Mouse (Mus musculus) thymus, adult 2 months (tissue): ENCODE results near the gene Crp. TPM values are rescaled to one million over a fixed set of nuclear protein-coding genes. Genes with fewer than 3 reads are reported as not detected.

ENCODE experiments used
- DNase-seq: peaks from one replicate; pipeline ENCODE4 v3.0.0; 2021
- H3K27ac ChIP-seq: fragments of 200-500 bp; 2 replicates; pipeline ENCODE4 v1.5.1; 2012; ENCODE audit warnings: low read length, control low read depth; ENCODE audit not compliant: control insufficient read depth, insufficient read depth
- H3K27me3 ChIP-seq: fragments of 200-500 bp; 2 replicates; pipeline ENCODE4 v1.6.1; 2012; ENCODE audit warnings: mild to moderate bottlenecking, low read length, moderate library complexity, mixed read lengths; ENCODE audit not compliant: control insufficient read depth, insufficient read depth
- H3K36me3 ChIP-seq: fragments of 200-500 bp; 2 replicates; pipeline ENCODE4 v1.6.1; 2012; ENCODE audit warnings: mild to moderate bottlenecking, low read length, moderate library complexity; ENCODE audit not compliant: control insufficient read depth, insufficient read depth
- H3K4me1 ChIP-seq: fragments of 200-500 bp; replicated peaks from 2 replicates; pipeline ENCODE4 v1.6.1; 2012; ENCODE audit warnings: low read length; ENCODE audit not compliant: control insufficient read depth, insufficient read depth
- H3K4me3 ChIP-seq: fragments of 200-500 bp; 2 replicates; pipeline ENCODE4 v1.5.1; 2012; ENCODE audit warnings: mild to moderate bottlenecking, low read length, control low read depth, moderate library complexity; ENCODE audit not compliant: control insufficient read depth, insufficient read depth
- CTCF ChIP-seq: fragments of 200-500 bp; IDR thresholded peaks from 2 replicates; pipeline ENCODE4 v1.5.1; 2012; ENCODE audit warnings: mild to moderate bottlenecking, control low read depth, low read length, moderate library complexity, borderline replicate concordance; ENCODE audit not compliant: control insufficient read depth, poor library complexity, insufficient read depth; ENCODE audit errors: extremely low read depth
- POLR2A ChIP-seq: fragments of 200-500 bp; IDR thresholded peaks from 2 replicates; pipeline ENCODE4 v1.6.1; 2012; ENCODE audit warnings: mild to moderate bottlenecking, low read length, control low read depth, moderate library complexity; ENCODE audit not compliant: control insufficient read depth, poor library complexity, insufficient read depth; ENCODE audit errors: extremely low read depth
- WGBS: fragments of 180-500 bp; shearing (Covaris S2); methylation state at CpG from one replicate; pipeline ENCODE4 v1.1.7; 2018; 5-methylcytosine and 5-hydroxymethylcytosine counted together
- polyA plus RNA-seq: library from polyadenylated mRNA; depleted of rRNA; stranded (reverse); fragments of >200 nt; gene quantifications from 2 replicates; pipeline ENCODE4 v1.2.3, GENCODE M21; 2012

The Crp gene
- polyA plus RNA-seq, 1 experiment, result 1.6 TPM

DNA sequence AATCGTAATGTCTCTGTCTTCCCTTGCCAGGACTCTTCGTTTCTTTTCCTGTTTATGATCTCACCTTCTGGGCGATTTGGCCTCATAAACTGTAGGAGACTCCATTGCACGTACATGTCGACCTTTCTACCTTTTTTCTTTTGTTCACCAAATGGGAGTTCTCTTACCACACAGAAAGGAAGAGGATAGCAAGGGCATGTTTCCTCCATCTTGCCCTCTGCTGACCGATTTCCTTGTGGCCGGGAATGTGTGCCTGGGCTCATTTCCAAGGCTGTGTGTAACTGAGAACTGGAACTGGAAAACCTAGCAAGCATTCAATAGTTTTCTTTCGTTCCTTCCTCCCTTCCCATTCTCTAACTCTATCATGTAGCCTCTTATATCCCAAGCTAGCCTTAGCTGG, 38.2 kb upstream of the Crp start:
- DNase-seq, result no peak
- Histone ChIP-seq H3K27ac (no peak overlapping the region), H3K4me1 (no peaks in the 10 kb centered on the region), H3K36me3 (no peaks in the 10 kb centered on the region), H3K27me3 (no peaks in the 10 kb centered on the region), H3K4me3 (no peak overlapping the region)
- no peak for TF ChIP-seq CTCF
- no peak for TF ChIP-seq POLR2A
- WGBS, result 92% methylated on average over 8 of the region's 8 CpGs

DNA sequence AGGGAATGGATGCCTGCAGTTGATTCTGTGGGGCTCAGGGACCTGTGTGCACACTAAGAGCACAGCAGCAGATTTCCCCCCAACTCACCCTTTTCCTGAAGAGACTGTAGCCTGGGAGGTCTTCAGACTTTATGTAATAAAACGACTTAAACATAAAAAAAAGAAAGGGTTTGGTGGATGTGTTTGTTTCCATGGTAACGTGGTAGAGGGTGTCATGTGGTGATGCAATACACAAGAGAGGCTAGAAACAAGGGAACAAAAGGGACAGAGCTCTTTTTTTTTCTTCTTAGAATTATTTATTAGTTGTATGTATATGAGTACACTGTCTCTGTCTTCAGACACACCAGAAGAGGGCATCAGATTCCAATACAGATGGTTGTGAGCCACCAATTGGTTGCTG, 32.4 kb upstream of the Crp start:
- Histone ChIP-seq H3K36me3 (no peaks in the 10 kb centered on the region), H3K4me1 (no peaks in the 10 kb centered on the region), H3K27me3 (no peaks in the 10 kb centered on the region), H3K4me3 (no peak overlapping the region), H3K27ac (no peak overlapping the region)
- 63% methylated on average over 2 of the region's 2 CpGs for WGBS
- TF ChIP-seq POLR2A (no peak), CTCF (no peak)
- DNase-seq, result no peak

DNA sequence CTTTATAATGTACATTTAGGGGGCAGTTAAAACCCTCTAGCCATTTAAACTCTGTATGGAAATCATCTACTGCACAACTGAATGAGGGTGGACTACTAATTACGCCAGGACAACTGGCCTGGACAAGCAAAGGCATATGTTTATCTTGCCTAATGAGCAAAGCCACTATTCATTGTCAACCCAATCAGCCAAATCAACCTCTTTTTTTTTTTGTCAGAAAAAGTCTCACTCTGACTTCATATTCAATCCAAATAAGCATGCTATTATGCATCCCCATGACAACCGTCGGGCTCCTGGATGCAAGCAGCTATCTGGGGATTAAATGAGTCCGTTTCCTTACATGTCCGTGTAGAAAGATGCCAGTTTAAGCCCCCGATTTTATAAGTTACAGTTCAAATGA, 30.3 kb upstream of the Crp start:
- DNase-seq, result no peak
- whole genome bisulfite sequencing, result 91% methylated on average over 6 of the region's 6 CpGs
- Histone ChIP-seq H3K4me1 (no peaks in the 10 kb centered on the region), H3K27ac (no peak overlapping the region), H3K4me3 (no peak overlapping the region), H3K36me3 (no peaks in the 10 kb centered on the region), H3K27me3 (no peaks in the 10 kb centered on the region)
- TF ChIP-seq POLR2A, result no peak
- no peak for TF ChIP-seq CTCF

DNA sequence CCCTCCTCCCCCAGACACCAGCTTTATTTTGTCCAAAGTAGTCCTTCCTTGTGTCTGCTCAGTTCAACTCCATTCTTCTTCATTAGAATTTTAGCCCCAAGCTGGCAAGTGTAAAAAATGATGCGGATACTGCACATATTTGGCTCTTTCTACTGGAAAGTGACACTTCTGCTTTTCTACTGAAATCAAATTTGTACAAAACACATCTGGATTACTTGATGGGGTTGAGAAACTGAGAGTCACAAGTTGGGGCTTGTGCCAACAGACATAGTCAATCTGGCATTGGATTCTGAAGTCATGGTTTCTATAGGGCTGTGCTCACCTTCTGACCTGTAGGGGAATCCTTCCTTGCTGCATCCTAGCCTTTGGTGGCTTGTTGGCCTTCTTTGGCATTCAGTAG, 27.1 kb upstream of the Crp start:
- WGBS, result 74% methylated on average over 1 of the region's 1 CpGs
- DNase-seq, result no peak
- no peak overlapping the region for H3K27ac ChIP-seq
- no peaks in the 10 kb centered on the region for H3K27me3 ChIP-seq
- no peaks in the 10 kb centered on the region for H3K4me1 ChIP-seq
- no peak overlapping the region for H3K4me3 ChIP-seq
- TF ChIP-seq CTCF (no peak), POLR2A (no peak)
- H3K36me3 ChIP-seq, result no peaks in the 10 kb centered on the region

DNA sequence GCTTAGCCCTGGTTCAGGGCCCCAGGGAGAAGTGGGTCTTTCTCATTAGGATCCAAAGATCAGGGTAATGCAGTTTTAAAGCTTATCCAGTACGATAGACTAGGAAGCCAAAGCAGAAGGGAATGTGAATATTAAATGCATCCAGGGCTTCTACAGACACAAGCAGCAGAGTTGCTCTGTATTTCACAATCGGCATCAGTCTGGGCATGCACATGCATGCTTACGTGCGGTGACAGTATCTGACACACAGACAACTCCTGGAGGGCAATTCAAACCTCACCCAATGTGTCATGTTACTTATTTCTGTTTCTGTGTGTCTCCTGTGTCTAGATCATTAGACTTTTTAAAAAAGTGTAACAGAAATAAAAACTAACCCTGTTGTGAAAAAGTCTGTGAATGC, 17.1 kb upstream of the Crp start:
- H3K27me3 ChIP-seq, result no peaks in the 10 kb centered on the region
- DNase-seq, result no peak
- H3K4me3 ChIP-seq, result no peak overlapping the region
- WGBS, result 97% methylated on average over 4 of the region's 4 CpGs
- no peaks in the 10 kb centered on the region for H3K4me1 ChIP-seq
- H3K27ac ChIP-seq, result no peak overlapping the region
- TF ChIP-seq POLR2A, result no peak
- TF ChIP-seq CTCF, result no peak
- H3K36me3 ChIP-seq, result no peaks in the 10 kb centered on the region

DNA sequence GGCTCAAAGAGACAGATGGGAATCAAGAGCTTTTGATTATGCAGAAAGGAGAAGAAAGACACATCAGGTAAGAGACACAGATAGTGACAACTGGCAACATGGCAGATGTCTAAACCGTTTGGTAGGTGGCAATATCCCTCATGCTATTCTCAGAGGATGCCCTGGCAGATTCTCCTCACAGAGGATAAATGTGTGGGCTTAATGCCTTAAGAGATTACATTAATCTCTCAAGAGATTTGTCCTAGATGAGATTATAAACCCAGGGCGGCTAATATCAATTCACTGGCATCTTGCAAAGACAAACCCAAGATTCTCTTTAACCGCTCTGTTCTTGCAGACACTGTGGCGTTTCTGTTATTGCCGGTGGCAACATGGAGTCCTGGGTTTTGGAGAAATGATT, 14.3 kb upstream of the Crp start:
- no peak overlapping the region for H3K27ac ChIP-seq
- no peak for DNase-seq
- TF ChIP-seq CTCF, result no peak
- TF ChIP-seq POLR2A, result no peak
- H3K27me3 ChIP-seq, result no peaks in the 10 kb centered on the region
- WGBS, result 94% methylated on average over 5 of the region's 5 CpGs
- H3K36me3 ChIP-seq, result no peaks in the 10 kb centered on the region
- no peaks in the 10 kb centered on the region for H3K4me1 ChIP-seq
- H3K4me3 ChIP-seq, result no peak overlapping the region

DNA sequence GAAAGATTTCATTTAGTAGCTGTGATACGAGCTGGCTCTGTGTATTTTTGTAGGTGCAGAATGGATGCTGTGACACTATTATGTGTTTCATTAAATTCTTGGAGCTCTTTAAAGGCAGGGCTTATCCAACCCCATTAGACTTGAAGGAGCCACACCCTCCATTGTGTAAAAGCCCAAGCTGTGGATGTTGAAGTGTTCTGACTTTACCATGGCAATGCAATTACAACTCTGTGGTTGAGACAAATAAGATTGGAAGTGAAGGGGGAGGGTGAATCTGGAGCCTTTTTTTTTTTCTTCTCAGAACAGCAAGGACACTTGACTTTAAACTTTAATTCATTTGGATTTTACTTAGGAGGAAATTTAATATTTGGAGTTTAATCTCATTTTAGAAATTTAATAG, 13.9 kb upstream of the Crp start:
- DNase-seq, result no peak
- TF ChIP-seq POLR2A (no peak), CTCF (no peak)
- no peak overlapping the region for H3K27ac ChIP-seq
- 93% methylated on average over 1 of the region's 1 CpGs for WGBS
- no peaks in the 10 kb centered on the region for H3K4me1 ChIP-seq
- no peaks in the 10 kb centered on the region for H3K36me3 ChIP-seq
- H3K27me3 ChIP-seq, result no peaks in the 10 kb centered on the region
- no peak overlapping the region for H3K4me3 ChIP-seq

DNA sequence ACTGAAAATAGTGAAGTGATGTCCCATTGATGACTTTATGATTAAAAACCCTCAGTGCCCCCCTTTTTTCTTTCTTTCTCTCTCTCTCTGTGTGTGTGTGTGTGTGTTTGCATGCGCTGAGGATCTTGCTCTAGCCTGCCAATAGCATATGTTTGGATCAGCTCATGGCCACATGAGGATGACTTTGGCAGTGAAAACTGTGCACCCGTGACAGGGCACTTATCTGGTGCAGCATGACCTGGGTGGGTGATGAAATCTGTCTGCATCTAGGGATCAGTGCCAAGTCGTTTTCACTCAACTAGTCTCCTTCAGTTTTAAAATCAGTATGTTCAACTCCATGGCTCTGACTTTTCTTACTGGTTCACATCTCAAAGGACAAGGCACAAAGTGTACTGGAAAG, 12.7 kb upstream of the Crp start:
- H3K4me1 ChIP-seq, result no peaks in the 10 kb centered on the region
- no peak overlapping the region for H3K27ac ChIP-seq
- WGBS, result 85% methylated on average over 3 of the region's 3 CpGs
- TF ChIP-seq POLR2A (no peak), CTCF (no peak)
- no peak overlapping the region for H3K4me3 ChIP-seq
- H3K27me3 ChIP-seq, result no peaks in the 10 kb centered on the region
- no peaks in the 10 kb centered on the region for H3K36me3 ChIP-seq
- DNase-seq, result no peak
